Mouse (Mus musculus) G1E-ER4 (cell line): ENCODE measurements around the gene Cxcl16. TPM values are rescaled to one million over a fixed set of nuclear protein-coding genes. Genes with fewer than 3 reads are reported as not detected.

Experiments used
- GATA1 ChIP-seq: IDR thresholded peaks from one replicate; pipeline ENCODE4 v1.8.0; 2012; ENCODE audit warnings: low read length, inconsistent platforms
- polyA plus RNA-seq: library from polyadenylated mRNA; stranded (reverse); fragments of >175 nt; gene quantifications from 2 replicates; pipeline ENCODE4 v1.2.3, GENCODE M21; 2012

The Cxcl16 gene
- polyA plus RNA-seq, 1 experiment = not detected

- TF ChIP-seq GATA1 = no peak
Observed at GRCm38 (mm10) chr11:70433951-70434350, 25.8 kb downstream of the Cxcl16 start.

GRCm38 (mm10) chr11:70433569-70433943, 26.2 kb downstream of the Cxcl16 start:
- TF ChIP-seq GATA1 = no peak

- no peak for TF ChIP-seq GATA1
Observed at GRCm38 (mm10) chr11:70432895-70433568, 26.8 kb downstream of the Cxcl16 start.

- TF ChIP-seq GATA1 = no peak
Observed at GRCm38 (mm10) chr11:70432048-70432894, 27.5 kb downstream of the Cxcl16 start, which contains the start of gene Arrb2. Arrb2 (plus strand) TSS chr11:70432635.

- no peak for TF ChIP-seq GATA1
Observed at GRCm38 (mm10) chr11:70431574-70431973, 28.2 kb downstream of the Cxcl16 start.

GRCm38 (mm10) chr11:70419486-70419885, 40.3 kb downstream of the Cxcl16 start:
- no peak for TF ChIP-seq GATA1

- no peak for TF ChIP-seq GATA1
Observed at GRCm38 (mm10) chr11:70418199-70418598, 41.6 kb downstream of the Cxcl16 start.

GRCm38 (mm10) chr11:70413961-70414360, 45.8 kb downstream of the Cxcl16 start:
- TF ChIP-seq GATA1 = no peak

- TF ChIP-seq GATA1 = no peak
Observed at GRCm38 (mm10) chr11:70412591-70412990, 47.2 kb downstream of the Cxcl16 start.

GRCm38 (mm10) chr11:70410297-70410643, 49.5 kb downstream of the Cxcl16 start:
- TF ChIP-seq GATA1 = no peak

- no peak for TF ChIP-seq GATA1
Observed at GRCm38 (mm10) chr11:70409594-70410296, 50.0 kb downstream of the Cxcl16 start, which contains the start of gene Pelp1. Pelp1 (minus strand) TSS chr11:70410031.

Other genes with a start within 250 kb of the Cxcl16 start
- not detected in 2 replicates for gene Slc16a11, start 247.2 kb downstream of the Cxcl16 start, polyA plus RNA-seq
- 9.2 and 12.0 TPM in 2 replicates for gene Slc16a13, start 238.9 kb downstream of the Cxcl16 start, polyA plus RNA-seq
- not detected in 2 replicates for gene Bcl6b, start 230.2 kb downstream of the Cxcl16 start, polyA plus RNA-seq
- 88.8 and 123 TPM in 2 replicates for gene 0610010K14Rik, start 222.1 kb downstream of the Cxcl16 start, polyA plus RNA-seq
- gene Gm21988, start 220.2 kb downstream of the Cxcl16 start, polyA plus RNA-seq = 3.5 and 4.8 TPM in 2 replicates
- gene Rnasek, start 220.1 kb downstream of the Cxcl16 start, polyA plus RNA-seq = 142 and 145 TPM in 2 replicates
- not detected in 2 replicates for gene Alox12, start 204.6 kb downstream of the Cxcl16 start, polyA plus RNA-seq
- not detected in 2 replicates for gene Alox12e, start 137.4 kb downstream of the Cxcl16 start, polyA plus RNA-seq
- gene Alox15, start 108.0 kb downstream of the Cxcl16 start, polyA plus RNA-seq = not detected in 2 replicates
- gene Pelp1, start 50.0 kb downstream of the Cxcl16 start, polyA plus RNA-seq = 97.1 and 115 TPM in 2 replicates
- gene Arrb2, start 27.3 kb downstream of the Cxcl16 start, polyA plus RNA-seq = 202 and 316 TPM in 2 replicates
- 13.3 and 29.5 TPM in 2 replicates for gene Med11, start 8.1 kb downstream of the Cxcl16 start, polyA plus RNA-seq
- not detected in 2 replicates for gene Zmynd15, start 551 bp downstream of the Cxcl16 start, polyA plus RNA-seq
- not detected in 2 replicates for gene Tm4sf5, start 45.3 kb upstream of the Cxcl16 start, polyA plus RNA-seq
- gene Vmo1, start 54.6 kb upstream of the Cxcl16 start, polyA plus RNA-seq = not detected in 2 replicates
- not detected in 2 replicates for gene Gltpd2, start 59.2 kb upstream of the Cxcl16 start, polyA plus RNA-seq
- gene Psmb6, start 65.4 kb upstream of the Cxcl16 start, polyA plus RNA-seq = 201 and 213 TPM in 2 replicates
- not detected in 2 replicates for gene Gm40193, start 73.0 kb upstream of the Cxcl16 start, polyA plus RNA-seq
- gene Pld2, start 80.1 kb upstream of the Cxcl16 start, polyA plus RNA-seq = 0.02 and 0.04 TPM in 2 replicates
- gene Mink1, start 102.9 kb upstream of the Cxcl16 start, polyA plus RNA-seq = 99.2 and 116 TPM in 2 replicates
- gene 4930544D05Rik, start 155.9 kb upstream of the Cxcl16 start, polyA plus RNA-seq = not detected in 2 replicates
- not detected in 2 replicates for gene Chrne, start 159.2 kb upstream of the Cxcl16 start, polyA plus RNA-seq
- 30.8 and 34.3 TPM in 2 replicates for gene Gp1ba, start 179.1 kb upstream of the Cxcl16 start, polyA plus RNA-seq
- 82.3 and 110 TPM in 2 replicates for gene Rnf167, start 187.3 kb upstream of the Cxcl16 start, polyA plus RNA-seq
- 98.8 and 132 TPM in 2 replicates for gene Slc25a11, start 187.5 kb upstream of the Cxcl16 start, polyA plus RNA-seq
- 4,535 and 5,925 TPM in 2 replicates for gene Pfn1, start 194.7 kb upstream of the Cxcl16 start, polyA plus RNA-seq
- 3.4 and 6.5 TPM in 2 replicates for gene Eno3, start 197.2 kb upstream of the Cxcl16 start, polyA plus RNA-seq
- 207 and 222 TPM in 2 replicates for gene Spag7, start 209.4 kb upstream of the Cxcl16 start, polyA plus RNA-seq
- 18.0 and 30.8 TPM in 2 replicates for gene Camta2, start 228.1 kb upstream of the Cxcl16 start, polyA plus RNA-seq
- gene Inca1, start 240.2 kb upstream of the Cxcl16 start, polyA plus RNA-seq = 0.17 and 0.21 TPM in 2 replicates
- 32.5 and 39.5 TPM in 2 replicates for gene Kif1c, start 240.6 kb upstream of the Cxcl16 start, polyA plus RNA-seq